ENCODE assay signal across 10 mouse cellular contexts in genomic region chr17:24671346-24671745, GRCm38 (mm10). TPM values are rescaled to one million over a fixed set of nuclear protein-coding genes. Genes with fewer than 3 reads are reported as not detected.
DNase-seq lines count a peak whose midpoint lies in the region; ATAC-seq lines count a peak whose summit lies in the region.
"Had no signal": no experiment of that assay in that cellular context is flagged by ENCODE, and none has a peak within 500 bp of the region (broad histone marks: within the 10 kb centered on the region; RNA-seq: fewer than 3 reads in every experiment).

No protein-coding gene starts in this region.

- no peak overlapping the region for H3K27ac ChIP-seq in hindbrain, embryonic 10.5 days
- H3K27ac ChIP-seq in liver, embryonic 15.5 days (replicated peaks): peak overlapping the region; percentile 88; the same call in 1 of the 2 replicates

- 75% methylated on average over 5 of the region's 5 CpGs for WGBS in hindbrain, embryonic 10.5 days
- 41% methylated on average over 5 of the region's 5 CpGs for WGBS in liver, embryonic 15.5 days (ENCODE audit: insufficient replicate concordance)

- peak overlapping the region; percentile 94 for H3K9ac ChIP-seq in liver, embryonic 15.5 days

- no peaks in the 10 kb centered on the region for H3K9me3 ChIP-seq in hindbrain, embryonic 10.5 days
- no peaks in the 10 kb centered on the region for H3K9me3 ChIP-seq in liver, embryonic 15.5 days (replicated peaks)

- intact Hi-C loops in heart, postnatal 10 days (cut with DNase I): no loop called here

- H3K27me3 ChIP-seq in hindbrain, embryonic 10.5 days (ENCODE audit: insufficient read depth, poor library complexity, severe bottlenecking): no peaks in the 10 kb centered on the region
- H3K27me3 ChIP-seq in liver, embryonic 15.5 days: no peaks in the 10 kb centered on the region

- DNase-seq in heart, adult 11 months: peak; percentile 91
- DNase-seq in heart, postnatal 10 days: no peak
- DNase-seq in A20 (ENCODE audit: low read depth, low spot score): peak; percentile 41
- DNase-seq in hindbrain, embryonic 10.5 days (ENCODE audit: low spot score): no peak
- DNase-seq in cerebellum, postnatal 4 days (ENCODE audit: low spot score in 2 of 2): no peak
- DNase-seq in frontal cortex, postnatal 14 days (ENCODE audit: low spot score in 2 of 2): no peak
- DNase-seq: adrenal gland, adult 2 months; B cell, adult 2 months had no signal

- peak overlapping the region; percentile 100; the same call in 1 of the 2 replicates for H3K4me3 ChIP-seq in hindbrain, embryonic 10.5 days
- H3K4me3 ChIP-seq in liver, embryonic 15.5 days (replicated peaks): peak overlapping the region; percentile 92

- no peak for ATAC-seq in liver, embryonic 15.5 days (ENCODE audit: insufficient read depth)
- ATAC-seq in granulocyte monocyte progenitor cell, adult 5-6 weeks (replicated peaks; ENCODE audit: poor library complexity, severe bottlenecking): no peak

- peaks cover 4% of the 10 kb centered on the region; the same call in 1 of the 2 replicates for H3K36me3 ChIP-seq in hindbrain, embryonic 10.5 days
- H3K36me3 ChIP-seq in liver, embryonic 15.5 days (replicated peaks): peaks cover 5% of the 10 kb centered on the region

- H3K4me1 ChIP-seq in hindbrain, embryonic 10.5 days (replicated peaks): peaks cover 47% of the 10 kb centered on the region
- H3K4me1 ChIP-seq in liver, embryonic 15.5 days (replicated peaks): peaks cover 71% of the 10 kb centered on the region

- peak overlapping the region; percentile 89 for H3K4me2 ChIP-seq in liver, embryonic 15.5 days

RNA-seq across cellular contexts. Expression of gene Zfp598, which starts 1.9 kb away (rescaled TPM):
- total RNA-seq in heart, postnatal 10 days (2021): 10 to 100 TPM; 25.1 to 25.4 TPM
- 26.2 and 28.6 TPM in 2 replicates for polyA plus RNA-seq in hindbrain, embryonic 10.5 days (2016; fragmentation: Nextera tagmentation; extraction: Ambion mirVana)
- polyA plus RNA-seq in liver, embryonic 15.5 days (2015; fragmentation: Nextera tagmentation; extraction: Ambion mirVana): 9.9 and 12.5 TPM in 2 replicates
- 18.2 and 40.4 TPM in 2 replicates for total RNA-seq in granulocyte monocyte progenitor cell, adult 5-6 weeks (2014; fragmentation: Nextera tagmentation)
- total RNA-seq in granulocyte monocyte progenitor cell, adult 5-6 weeks (2017): 16.1 and 17.8 TPM in 2 replicates

RNA-seq across cellular contexts. Expression of gene Npw, which starts 13.1 kb away (rescaled TPM):
- total RNA-seq in heart, postnatal 10 days (2021): not detected
- not detected in 2 replicates for polyA plus RNA-seq in hindbrain, embryonic 10.5 days (2016; fragmentation: Nextera tagmentation; extraction: Ambion mirVana)
- polyA plus RNA-seq in liver, embryonic 15.5 days (2015; fragmentation: Nextera tagmentation; extraction: Ambion mirVana): 0.30 TPM in 1 of 2 replicates, not detected in the other
- total RNA-seq in granulocyte monocyte progenitor cell, adult 5-6 weeks (2014; fragmentation: Nextera tagmentation): not detected in 2 replicates
- 0.82 TPM in 1 of 2 replicates, not detected in the other for total RNA-seq in granulocyte monocyte progenitor cell, adult 5-6 weeks (2017)
- total RNA-seq: adrenal gland, adult 2 months had no signal

RNA-seq across cellular contexts. Expression of gene Syngr3, which starts 18.4 kb away (rescaled TPM):
- not detected for total RNA-seq in heart, postnatal 10 days (2021)
- 9.2 and 15.1 TPM in 2 replicates for polyA plus RNA-seq in hindbrain, embryonic 10.5 days (2016; fragmentation: Nextera tagmentation; extraction: Ambion mirVana)
- polyA plus RNA-seq in liver, embryonic 15.5 days (2015; fragmentation: Nextera tagmentation; extraction: Ambion mirVana): 0.07 and 0.16 TPM in 2 replicates
- not detected in 2 replicates for total RNA-seq in granulocyte monocyte progenitor cell, adult 5-6 weeks (2014; fragmentation: Nextera tagmentation)
- total RNA-seq in granulocyte monocyte progenitor cell, adult 5-6 weeks (2017): not detected in 2 replicates

RNA-seq across cellular contexts. Expression of gene Slc9a3r2, which starts 21.2 kb away (rescaled TPM):
- 100 to 1,000 TPM; 108 to 133 TPM for total RNA-seq in heart, postnatal 10 days (2021)
- polyA plus RNA-seq in hindbrain, embryonic 10.5 days (2016; fragmentation: Nextera tagmentation; extraction: Ambion mirVana): 34.2 and 39.2 TPM in 2 replicates
- 10.8 and 13.8 TPM in 2 replicates for polyA plus RNA-seq in liver, embryonic 15.5 days (2015; fragmentation: Nextera tagmentation; extraction: Ambion mirVana)
- total RNA-seq in granulocyte monocyte progenitor cell, adult 5-6 weeks (2014; fragmentation: Nextera tagmentation): 0.45 and 1.0 TPM in 2 replicates
- total RNA-seq in granulocyte monocyte progenitor cell, adult 5-6 weeks (2017): 1.8 and 3.0 TPM in 2 replicates

RNA-seq across cellular contexts. Expression of gene Gfer, which starts 24.6 kb away (rescaled TPM):
- 10 to 100 TPM; 18.9 to 19.8 TPM for total RNA-seq in heart, postnatal 10 days (2021)
- 49.7 and 50.9 TPM in 2 replicates for polyA plus RNA-seq in hindbrain, embryonic 10.5 days (2016; fragmentation: Nextera tagmentation; extraction: Ambion mirVana)
- polyA plus RNA-seq in liver, embryonic 15.5 days (2015; fragmentation: Nextera tagmentation; extraction: Ambion mirVana): 22.8 and 25.2 TPM in 2 replicates
- total RNA-seq in granulocyte monocyte progenitor cell, adult 5-6 weeks (2014; fragmentation: Nextera tagmentation): 28.9 and 33.2 TPM in 2 replicates
- 45.1 and 64.0 TPM in 2 replicates for total RNA-seq in granulocyte monocyte progenitor cell, adult 5-6 weeks (2017)

Comparison
In these comparisons a context has a peak if more than half of its experiments do, and no peak if none do; other contexts are left out.
1. DNase-seq: peak in heart, adult 11 months (single experiment) and A20 (single experiment); none in heart, postnatal 10 days (0 of 2), hindbrain, embryonic 10.5 days (single experiment), cerebellum, postnatal 4 days (0 of 2) and frontal cortex, postnatal 14 days (0 of 2).